Mouse (Mus musculus): ENCODE results near the gene Olfr780. TPM values are rescaled to one million over a fixed set of nuclear protein-coding genes. Genes with fewer than 3 reads are reported as not detected.

Olfr780 gene
- total RNA-seq (2023): not detected in 4 replicates

GRCm38 (mm10) chr10:129317817-129318216 is at the start of gene Olfr780:
Gene Olfr780 (plus strand): TSS chr10:129318117.

GRCm38 (mm10) chr10:129271081-129271535 is 46.8 kb upstream of the Olfr780 start, which contains the start of gene Olfr777:
Gene Olfr777 (minus strand): TSS chr10:129271485.

DNA sequence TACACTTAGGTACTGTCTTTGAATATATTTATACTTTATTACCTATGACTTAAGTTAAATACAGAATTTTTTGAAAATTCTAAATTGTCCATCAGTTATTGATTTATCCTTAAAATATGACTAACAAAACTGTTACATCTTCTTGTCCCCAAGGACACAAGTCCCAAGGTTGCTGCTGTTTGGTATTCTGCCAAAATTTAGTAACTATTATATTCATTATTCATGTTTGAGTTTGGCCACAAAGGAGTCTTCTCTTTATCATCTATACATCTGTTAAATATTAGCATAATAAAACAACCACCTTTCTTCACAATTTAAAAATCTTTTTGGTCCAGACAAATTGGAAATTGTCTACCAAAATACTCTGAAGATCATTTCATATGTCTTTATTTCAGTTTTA is 10.6 kb downstream of the Olfr780 start, which contains the start of gene Olfr781:
Gene Olfr781 (plus strand): TSS at position 301 of the 400 bp plus-strand sequence.

GRCm38 (mm10) chr10:129348550-129348949 is 30.6 kb downstream of the Olfr780 start, which contains the start of gene Olfr782:
Gene Olfr782 (plus strand): TSS chr10:129348850.

Other genes with a start within 250 kb of the Olfr780 start
- not detected in 4 replicates for gene Olfr766-ps1, start 249.1 kb upstream of the Olfr780 start, total RNA-seq (2023)
- not detected in 4 replicates for gene Olfr767, start 235.2 kb upstream of the Olfr780 start, total RNA-seq (2023)
- not detected in 4 replicates for gene Olfr768, start 218.7 kb upstream of the Olfr780 start, total RNA-seq (2023)
- gene Olfr769, start 200.3 kb upstream of the Olfr780 start, total RNA-seq (2023): not detected in 4 replicates
- not detected in 4 replicates for gene Olfr770, start 179.1 kb upstream of the Olfr780 start, total RNA-seq (2023)
- not detected in 4 replicates for gene Olfr771, start 153.4 kb upstream of the Olfr780 start, total RNA-seq (2023)
- gene Olfr772, start 140.2 kb upstream of the Olfr780 start, total RNA-seq (2023): not detected in 4 replicates
- gene Olfr773, start 130.7 kb upstream of the Olfr780 start, total RNA-seq (2023): not detected in 4 replicates
- gene Olfr774, start 81.9 kb upstream of the Olfr780 start, total RNA-seq (2023): not detected in 4 replicates
- gene Olfr775, start 69.7 kb upstream of the Olfr780 start, total RNA-seq (2023): not detected in 4 replicates
- gene Olfr776, start 59.0 kb upstream of the Olfr780 start, total RNA-seq (2023): not detected in 4 replicates
- not detected in 4 replicates for gene Olfr777, start 46.6 kb upstream of the Olfr780 start, total RNA-seq (2023)
- not detected in 4 replicates for gene Olfr781, start 10.7 kb downstream of the Olfr780 start, total RNA-seq (2023)
- gene Olfr782, start 30.7 kb downstream of the Olfr780 start, total RNA-seq (2023): not detected in 4 replicates
- not detected in 4 replicates for gene Olfr784, start 66.0 kb downstream of the Olfr780 start, total RNA-seq (2023)
- gene Olfr785, start 87.3 kb downstream of the Olfr780 start, total RNA-seq (2023): not detected in 4 replicates
- gene Olfr786, start 109.2 kb downstream of the Olfr780 start, total RNA-seq (2023): not detected in 4 replicates
- gene Olfr787, start 143.7 kb downstream of the Olfr780 start, total RNA-seq (2023): not detected in 4 replicates
- gene Olfr788, start 152.9 kb downstream of the Olfr780 start, total RNA-seq (2023): not detected in 4 replicates
- 0.12 TPM in 1 of 4 replicates, not detected in the others for gene Olfr789, start 166.6 kb downstream of the Olfr780 start, total RNA-seq (2023)
- not detected in 4 replicates for gene Olfr790, start 180.4 kb downstream of the Olfr780 start, total RNA-seq (2023)
- not detected in 4 replicates for gene Olfr791, start 203.7 kb downstream of the Olfr780 start, total RNA-seq (2023)
- gene Olfr792, start 221.0 kb downstream of the Olfr780 start, total RNA-seq (2023): not detected in 4 replicates
- gene Olfr794, start 249.5 kb downstream of the Olfr780 start, total RNA-seq (2023): not detected in 4 replicates

Data from B cell, adult 62 days (primary cell).